Mouse (Mus musculus): ENCODE data around the gene Rnf111. TPM values are rescaled to one million over a fixed set of nuclear protein-coding genes. Genes with fewer than 3 reads are reported as not detected.

The Rnf111 gene
- total and polyA plus RNA-seq, 3 experiments = 10.4 to 17.6 (median 11.8) TPM

DNA sequence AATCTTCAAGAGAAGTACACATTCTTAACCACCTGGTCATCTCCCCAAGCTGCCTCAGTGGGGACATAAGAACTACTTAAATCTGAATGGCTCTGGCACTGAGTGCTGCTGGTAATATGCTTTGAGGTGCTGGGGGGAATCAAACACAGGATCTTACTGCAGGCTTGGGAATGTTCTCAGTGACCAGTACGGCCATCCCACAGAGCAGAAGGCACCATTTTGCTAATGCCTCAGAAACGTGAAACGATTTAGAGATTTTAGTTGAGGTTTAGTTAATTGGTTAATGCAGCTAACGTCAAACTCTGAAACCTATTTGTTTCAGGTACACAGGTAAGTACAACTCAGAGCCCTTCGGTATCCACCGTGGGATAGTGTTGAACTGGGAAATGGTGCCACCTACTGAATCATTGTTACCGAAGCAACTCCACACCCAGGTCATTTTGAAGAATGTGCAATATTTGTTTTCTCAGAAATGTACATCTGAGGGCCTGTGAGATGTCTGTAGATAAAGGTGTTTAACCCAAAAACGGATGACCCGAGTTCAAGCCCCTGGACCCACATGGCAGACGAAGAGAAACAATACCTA lies 7.6 kb upstream of the Rnf111 start:
- H3K4me3 ChIP-seq (replicated peaks in 1 of 3; ENCODE audit: low read depth in 2 of 3, low read length in 2 of 3, poor library complexity in 1 of 3) = no peak overlapping the region
- no peaks in the 10 kb centered on the region for H3K36me3 ChIP-seq (replicated peaks in 1 of 2; ENCODE audit: control insufficient read depth in 1 of 2, insufficient read depth in 1 of 2, low read length in 1 of 2)
- no peaks in the 10 kb centered on the region for H3K27me3 ChIP-seq (replicated peaks)
- peaks cover 0 to 10% of the 10 kb centered on the region in 2 experiments; a peak in 2 of 4 replicates for H3K4me1 ChIP-seq (ENCODE audit: control insufficient read depth in 1 of 2, insufficient read depth in 2 of 2)
- TF ChIP-seq JUN (IDR thresholded peaks at IDR 0.05; ENCODE audit: insufficient read depth, low read depth, low read length) = no peak
- TF ChIP-seq SMC3 (IDR thresholded peaks at IDR 0.05; ENCODE audit: low read depth, low read length) = peak; percentile 49
- TF ChIP-seq PAX5 (IDR thresholded peaks at IDR 0.05; ENCODE audit: low read length) = no peak
- TF ChIP-seq CTCF (conservative IDR thresholded peaks at IDR 0.05 in 1 of 2, IDR thresholded peaks at IDR 0.05 in 1 of 2; ENCODE audit: low read depth in 2 of 2, low read length in 2 of 2) = peak in 1 of 2 experiments; percentile 72; a peak in 2 of 4 replicates
- peak; percentile 76 for TF ChIP-seq RAD21 (IDR thresholded peaks at IDR 0.05; ENCODE audit: low read depth, low read length)
- no peak for TF ChIP-seq TBP (conservative IDR thresholded peaks at IDR 0.05; ENCODE audit: low read depth, low read length)
- TF ChIP-seq HCFC1 (IDR thresholded peaks at IDR 0.05; ENCODE audit: low read depth, low read length) = no peak
- no peak for TF ChIP-seq POLR2A (IDR thresholded peaks at IDR 0.05; ENCODE audit: low read depth, low read length)
- TF ChIP-seq ZC3H11A (IDR thresholded peaks at IDR 0.05; ENCODE audit: low read depth, low read length) = no peak
- TF ChIP-seq JUND (conservative IDR thresholded peaks at IDR 0.05; ENCODE audit: low read depth, low read length) = no peak
- no peak overlapping the region for H3K27ac ChIP-seq (ENCODE audit: insufficient read depth, low read depth)
- in situ Hi-C loops (cut with MboI; ENCODE audit: low pct_ligation_motif_present, low pct_unique_long_range_greater_than_20kb, low sequenced_read_pairs) (loop anchor here (25.0 kb wide), 1 partner anchor 324 kb away; no protein-coding TSS in a partner anchor), dilution Hi-C loops (cut with MboI; ENCODE audit: extremely low pct_ligation_motif_present, extremely low pct_unique_long_range_greater_than_20kb, low sequenced_read_pairs) (no loop called here)
- no peaks in the 10 kb centered on the region for H3K79me2 ChIP-seq (replicated peaks; ENCODE audit: control insufficient read depth, extremely low read depth, insufficient read depth, poor library complexity, severe bottlenecking)
- no peak for DNase-seq (ENCODE audit: extremely low read depth)
- no peak overlapping the region for H3K4me2 ChIP-seq (ENCODE audit: insufficient read depth, low read depth, poor library complexity, severe bottlenecking)
- H3K9ac ChIP-seq (ENCODE audit: insufficient read depth, low read depth) = no peak overlapping the region
- no peaks in the 10 kb centered on the region for H3K9me3 ChIP-seq (replicated peaks; ENCODE audit: low read length)

DNA sequence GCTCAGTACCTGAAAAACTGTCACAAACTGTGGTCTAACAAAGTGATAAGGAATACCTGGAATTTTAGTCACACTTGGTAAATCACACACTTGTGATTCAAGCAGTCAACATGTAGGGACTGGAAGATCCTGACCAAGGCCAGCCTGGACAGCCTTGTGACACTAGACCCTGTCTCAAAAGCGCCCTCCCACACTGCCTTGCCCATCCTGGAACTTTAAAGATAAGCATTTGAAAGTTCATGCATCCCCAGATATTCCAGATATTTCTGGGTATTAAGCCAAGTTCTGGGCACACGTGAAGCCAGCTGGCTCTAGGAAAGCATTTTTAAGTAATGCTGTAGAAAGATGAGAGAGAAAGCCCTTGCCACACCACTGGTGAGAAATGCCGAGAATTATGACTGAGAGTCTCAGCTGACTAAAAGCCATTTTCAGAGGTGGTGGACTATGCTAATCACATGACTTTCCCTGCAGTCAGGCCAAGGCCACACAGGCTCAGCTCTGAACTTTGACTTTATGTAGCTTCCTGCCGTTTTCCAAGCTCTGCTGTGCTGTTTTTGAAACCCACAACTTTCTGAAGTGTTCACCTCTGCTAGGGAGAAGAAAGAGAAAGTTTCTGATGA lies 6.5 kb upstream of the Rnf111 start:
- in situ Hi-C loops (cut with MboI; ENCODE audit: low pct_ligation_motif_present, low pct_unique_long_range_greater_than_20kb, low sequenced_read_pairs) (loop anchor here (10.0 to 25.0 kb wide), 2 partner anchors 95 to 323 kb away; no protein-coding TSS in a partner anchor), dilution Hi-C loops (cut with MboI; ENCODE audit: extremely low pct_ligation_motif_present, extremely low pct_unique_long_range_greater_than_20kb, low sequenced_read_pairs) (no loop called here)
- Histone ChIP-seq H3K27me3 (replicated peaks) (no peaks in the 10 kb centered on the region), H3K36me3 (replicated peaks in 1 of 2; ENCODE audit: control insufficient read depth in 1 of 2, insufficient read depth in 1 of 2, low read length in 1 of 2) (no peaks in the 10 kb centered on the region), H3K9ac (ENCODE audit: insufficient read depth, low read depth) (no peak overlapping the region), H3K27ac (ENCODE audit: insufficient read depth, low read depth) (no peak overlapping the region), H3K79me2 (replicated peaks; ENCODE audit: control insufficient read depth, extremely low read depth, insufficient read depth, poor library complexity, severe bottlenecking) (no peaks in the 10 kb centered on the region), H3K9me3 (replicated peaks; ENCODE audit: low read length) (no peaks in the 10 kb centered on the region), H3K4me3 (replicated peaks in 1 of 3; ENCODE audit: low read depth in 2 of 3, low read length in 2 of 3, poor library complexity in 1 of 3) (no peak overlapping the region), H3K4me1 (ENCODE audit: control insufficient read depth in 1 of 2, insufficient read depth in 2 of 2) (peaks cover 0 to 18% of the 10 kb centered on the region in 2 experiments; a peak in 2 of 4 replicates), H3K4me2 (ENCODE audit: insufficient read depth, low read depth, poor library complexity, severe bottlenecking) (no peak overlapping the region)
- DNase-seq (ENCODE audit: extremely low read depth) = no peak
- TF ChIP-seq BHLHE40 (IDR thresholded peaks at IDR 0.05; ENCODE audit: low read depth, low read length) (peak; percentile 35; the same call in 1 of the 2 replicates), CHD1 (IDR thresholded peaks at IDR 0.05; ENCODE audit: low read depth, low read length) (no peak), USF1 (IDR thresholded peaks at IDR 0.05; ENCODE audit: low read depth, low read length) (peak; percentile 26)
